Mouse (Mus musculus) yolk sac, embryonic 10.5 days (tissue): ENCODE results near the gene Fam193a.

Experiments
- DNase-seq: peaks from one replicate; pipeline ENCODE4 v3.0.0-alpha.2; 2017; ENCODE audit warnings: low spot score

Gene Fam193a

GRCm38 (mm10) chr5:34461841-34462240 lies 92.1 kb downstream of the Fam193a start:
- DNase-seq, result no peak

- no peak for DNase-seq
These were observed 96.3 kb downstream of the Fam193a start for GRCm38 (mm10) chr5:34466079-34466478.

GRCm38 (mm10) chr5:34466648-34467047 lies 96.9 kb downstream of the Fam193a start:
- DNase-seq, result no peak

- DNase-seq, result no peak
These were observed 98.5 kb downstream of the Fam193a start for GRCm38 (mm10) chr5:34468039-34468775.

- no peak for DNase-seq
These were observed 111.2 kb downstream of the Fam193a start for GRCm38 (mm10) chr5:34480926-34481325.

- DNase-seq, result no peak
These were observed 116.0 kb downstream of the Fam193a start for GRCm38 (mm10) chr5:34485731-34486130.

- no peak for DNase-seq
These were observed 117.8 kb downstream of the Fam193a start for GRCm38 (mm10) chr5:34487320-34488090.

- no peak for DNase-seq
These were observed 119.1 kb downstream of the Fam193a start for GRCm38 (mm10) chr5:34488741-34489417.

- no peak for DNase-seq
These were observed 119.7 kb downstream of the Fam193a start for GRCm38 (mm10) chr5:34489418-34489787.

GRCm38 (mm10) chr5:34496745-34497144 lies 127.0 kb downstream of the Fam193a start:
- peak; percentile 46 for DNase-seq

GRCm38 (mm10) chr5:34500886-34501285 lies 131.2 kb downstream of the Fam193a start:
- no peak for DNase-seq

GRCm38 (mm10) chr5:34501588-34501987 lies 131.9 kb downstream of the Fam193a start:
- no peak for DNase-seq

- DNase-seq, result no peak
These were observed 132.7 kb downstream of the Fam193a start for GRCm38 (mm10) chr5:34502411-34502810.

GRCm38 (mm10) chr5:34502821-34503220 lies 133.1 kb downstream of the Fam193a start:
- DNase-seq, result no peak

- DNase-seq, result no peak
These were observed 142.8 kb downstream of the Fam193a start for GRCm38 (mm10) chr5:34512486-34512885.

GRCm38 (mm10) chr5:34513466-34514217 lies 143.9 kb downstream of the Fam193a start, which contains the start of gene Tnip2:
TSS of gene Tnip2 (minus strand) at chr5:34513991.
- peak; percentile 96 for DNase-seq

- no peak for DNase-seq
These were observed 144.5 kb downstream of the Fam193a start for GRCm38 (mm10) chr5:34514218-34514566.

GRCm38 (mm10) chr5:34515096-34515495 lies 145.4 kb downstream of the Fam193a start:
- no peak for DNase-seq

- DNase-seq, result peak; percentile 67
These were observed 148.2 kb downstream of the Fam193a start for GRCm38 (mm10) chr5:34517913-34518312.

GRCm38 (mm10) chr5:34519389-34519910 lies 149.7 kb downstream of the Fam193a start:
- DNase-seq, result no peak

GRCm38 (mm10) chr5:34520458-34521209 lies 150.9 kb downstream of the Fam193a start:
- no peak for DNase-seq
